Mouse (Mus musculus) heart, embryonic 10.5 days (tissue): ENCODE data around the gene Col16a1. TPM values are rescaled to one million over a fixed set of nuclear protein-coding genes. Genes with fewer than 3 reads are reported as not detected.

Experiments
- polyA plus RNA-seq: library from polyadenylated mRNA; unstranded; fragments of >200 nt; fragmentation: Nextera tagmentation; extraction: Ambion mirVana; gene quantifications from 2 replicates; pipeline ENCODE4 v1.2.1, GENCODE M21; 2016

The Col16a1 gene
- polyA plus RNA-seq, 1 experiment from 2014 or later: 11.0 TPM

Other genes starting within 250 kb of the Col16a1 start
- gene Ptp4a2, start 236.6 kb upstream of the Col16a1 start, polyA plus RNA-seq: 348 and 351 TPM in 2 replicates
- 0.46 and 0.59 TPM in 2 replicates for gene Spocd1, start 118.6 kb upstream of the Col16a1 start, polyA plus RNA-seq
- gene Adgrb2, start 63.0 kb upstream of the Col16a1 start, polyA plus RNA-seq: 1.2 and 3.1 TPM in 2 replicates
- gene Pef1, start 54.7 kb downstream of the Col16a1 start, polyA plus RNA-seq: 60.5 and 66.1 TPM in 2 replicates
- gene Hcrtr1, start 91.5 kb downstream of the Col16a1 start, polyA plus RNA-seq: 0.12 and 0.43 TPM in 2 replicates
- 39.0 and 45.2 TPM in 2 replicates for gene Tinagl1, start 127.3 kb downstream of the Col16a1 start, polyA plus RNA-seq
- gene Gm853, start 174.6 kb downstream of the Col16a1 start, polyA plus RNA-seq: not detected in 2 replicates
- 5.4 and 12.1 TPM in 2 replicates for gene Serinc2, start 231.4 kb downstream of the Col16a1 start, polyA plus RNA-seq